Mouse (Mus musculus) ES-Bruce4 (cell line): ENCODE measurements at regions not wholly inside any gene's neighbourhood (a gene's known extent, or its start where the extent isn't known, plus 50 kb on each side); places are given as distances from the start of the nearest gene placed in this dataset.

Experiments used
- H3K27ac ChIP-seq: 2 replicates; pipeline ENCODE4 v1.5.1; 2012; ENCODE audit warnings: low read length, inconsistent platforms; ENCODE audit not compliant: insufficient read depth
- H3K27me3 ChIP-seq: 2 replicates; pipeline ENCODE4 v1.6.1; 2012; ENCODE audit warnings: mild to moderate bottlenecking, low read length, inconsistent platforms; ENCODE audit not compliant: control insufficient read depth, poor library complexity, insufficient read depth, severe bottlenecking
- H3K36me3 ChIP-seq: 2 replicates; pipeline ENCODE4 v1.6.1; 2012; ENCODE audit warnings: inconsistent platforms, mild to moderate bottlenecking, low read length, moderate library complexity; ENCODE audit not compliant: control insufficient read depth, poor library complexity, insufficient read depth, severe bottlenecking
- H3K4me1 ChIP-seq: one replicate; pipeline ENCODE4 v1.8.1; 2011; ENCODE audit warnings: low read length; ENCODE audit not compliant: control insufficient read depth, insufficient read depth
- H3K4me3 ChIP-seq: 2 replicates; pipeline ENCODE4 v1.5.1; 2011; ENCODE audit warnings: low read depth, mild to moderate bottlenecking, low read length
- H3K9ac ChIP-seq: 2 replicates; pipeline ENCODE4 v1.6.1; 2012; ENCODE audit warnings: low read depth, mild to moderate bottlenecking, inconsistent platforms; ENCODE audit not compliant: poor library complexity, severe bottlenecking
- H3K9me3 ChIP-seq: replicated peaks from 2 replicates; pipeline ENCODE4 v1.6.1; 2012; ENCODE audit warnings: mild to moderate bottlenecking, low read length, inconsistent platforms; ENCODE audit not compliant: control insufficient read depth, poor library complexity, insufficient read depth, severe bottlenecking
- CTCF ChIP-seq: IDR thresholded peaks from one replicate; pipeline ENCODE4 v1.8.1; 2011; ENCODE audit warnings: low read depth, low read length
- EP300 ChIP-seq: IDR thresholded peaks from 2 replicates; pipeline ENCODE4 v1.6.1; 2011; ENCODE audit warnings: low read depth, low read length; ENCODE audit not compliant: insufficient read depth
- POLR2A ChIP-seq: IDR thresholded peaks from one replicate; pipeline ENCODE4 v1.8.1; 2011; ENCODE audit warnings: low read length; ENCODE audit not compliant: insufficient read depth

DNA sequence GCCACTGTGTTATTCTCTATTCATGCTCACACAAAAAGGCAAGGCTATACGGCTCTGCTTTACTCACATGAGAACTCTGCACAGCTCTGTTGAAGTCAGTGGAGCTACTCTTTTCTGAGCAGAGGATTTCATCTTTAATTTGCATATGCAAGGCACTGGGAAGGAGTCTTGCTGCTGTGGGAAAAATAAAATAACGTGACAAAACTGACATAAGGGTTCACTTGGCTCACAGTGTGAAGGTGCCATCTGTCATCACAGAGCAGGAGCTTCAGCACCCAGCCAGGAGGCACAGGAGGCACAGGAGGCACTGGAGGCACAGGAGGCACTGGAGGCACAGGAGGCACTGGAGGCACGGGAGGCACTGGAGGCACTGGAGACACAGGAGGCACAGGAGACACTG lies 83.9 kb upstream of the Lhx8 start:
- Histone ChIP-seq H3K4me1 (no peaks in the 10 kb centered on the region), H3K27me3 (no peaks in the 10 kb centered on the region), H3K9me3 (no peaks in the 10 kb centered on the region), H3K9ac (no peak overlapping the region), H3K36me3 (no peaks in the 10 kb centered on the region), H3K4me3 (no peak overlapping the region), H3K27ac (no peak overlapping the region)
- TF ChIP-seq EP300: no peak

DNA sequence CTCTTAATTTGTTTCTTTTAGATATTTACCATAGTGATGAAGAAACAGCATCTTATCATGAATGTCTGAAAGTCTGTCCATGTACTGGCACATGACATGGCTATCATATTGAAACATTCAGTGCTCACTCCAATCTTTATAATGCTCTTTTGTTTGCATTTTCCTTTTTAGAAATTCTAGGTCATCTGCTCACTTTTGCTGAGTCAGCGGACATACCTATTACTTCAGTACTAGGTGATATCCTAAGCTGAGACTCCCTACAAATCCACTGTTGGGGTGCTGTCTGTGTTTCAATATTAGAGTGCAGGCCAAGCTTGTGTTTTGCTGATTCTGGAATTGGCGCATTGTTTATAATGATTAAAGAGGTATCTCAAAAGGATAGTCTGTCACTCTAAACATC lies 79.8 kb upstream of the Lhx8 start:
- H3K36me3 ChIP-seq: no peaks in the 10 kb centered on the region
- no peak overlapping the region for H3K4me3 ChIP-seq
- no peak overlapping the region for H3K9ac ChIP-seq
- no peaks in the 10 kb centered on the region for H3K27me3 ChIP-seq
- H3K4me1 ChIP-seq: no peaks in the 10 kb centered on the region
- no peaks in the 10 kb centered on the region for H3K9me3 ChIP-seq
- TF ChIP-seq CTCF (no peak), EP300 (no peak), POLR2A (no peak)
- no peak overlapping the region for H3K27ac ChIP-seq

DNA sequence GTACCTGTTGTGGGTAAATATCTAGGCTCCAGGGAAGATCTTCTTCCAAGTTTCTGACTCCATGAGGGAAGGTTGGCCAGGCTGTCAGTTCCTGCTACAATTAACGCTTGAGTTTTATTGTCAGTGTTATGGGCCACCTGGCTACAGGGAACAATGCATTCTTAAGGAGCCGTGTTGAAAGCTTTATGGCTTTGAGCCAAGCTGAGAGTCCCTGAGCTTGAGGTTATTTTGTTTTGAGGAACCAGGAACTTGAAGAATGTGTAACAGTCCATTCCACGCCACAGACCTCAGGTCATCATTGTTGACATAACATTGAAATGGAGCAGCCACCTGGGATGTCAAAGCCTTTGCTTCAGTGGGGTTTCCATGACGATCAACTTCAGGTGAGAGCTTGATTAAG lies 71.6 kb upstream of the Lhx8 start:
- Histone ChIP-seq H3K36me3 (no peaks in the 10 kb centered on the region), H3K27me3 (no peaks in the 10 kb centered on the region), H3K9me3 (peaks cover 5% of the 10 kb centered on the region; the same call in 1 of the 2 replicates), H3K27ac (no peak overlapping the region), H3K4me3 (no peak overlapping the region), H3K9ac (no peak overlapping the region), H3K4me1 (no peaks in the 10 kb centered on the region)
- TF ChIP-seq CTCF (no peak), POLR2A (no peak), EP300 (no peak)

DNA sequence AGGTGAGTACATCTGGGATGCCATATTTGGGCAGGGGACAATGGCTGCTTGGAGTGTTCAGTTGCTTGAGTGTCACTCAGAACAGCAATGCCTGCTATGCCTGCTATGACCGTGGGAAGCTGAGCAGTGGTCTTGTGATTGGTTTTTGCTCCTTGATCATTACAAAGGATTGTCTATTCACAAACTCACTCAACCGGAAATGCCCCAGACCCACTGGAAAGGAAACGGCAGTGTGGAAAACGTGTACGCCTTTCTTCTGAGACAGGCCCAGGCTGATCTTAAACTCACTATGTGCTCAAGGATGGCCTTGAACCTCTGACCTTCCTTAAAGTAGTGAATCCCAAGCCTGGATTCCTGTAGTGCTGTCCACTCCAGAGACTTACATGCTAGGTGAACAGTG lies 63.2 kb upstream of the Lhx8 start:
- peaks cover 2% of the 10 kb centered on the region; the same call in 1 of the 2 replicates for H3K9me3 ChIP-seq
- no peak overlapping the region for H3K4me3 ChIP-seq
- H3K36me3 ChIP-seq: no peaks in the 10 kb centered on the region
- no peaks in the 10 kb centered on the region for H3K27me3 ChIP-seq
- no peaks in the 10 kb centered on the region for H3K4me1 ChIP-seq
- H3K9ac ChIP-seq: no peak overlapping the region
- no peak overlapping the region for H3K27ac ChIP-seq
- no peak for TF ChIP-seq CTCF
- no peak for TF ChIP-seq POLR2A
- no peak for TF ChIP-seq EP300

DNA sequence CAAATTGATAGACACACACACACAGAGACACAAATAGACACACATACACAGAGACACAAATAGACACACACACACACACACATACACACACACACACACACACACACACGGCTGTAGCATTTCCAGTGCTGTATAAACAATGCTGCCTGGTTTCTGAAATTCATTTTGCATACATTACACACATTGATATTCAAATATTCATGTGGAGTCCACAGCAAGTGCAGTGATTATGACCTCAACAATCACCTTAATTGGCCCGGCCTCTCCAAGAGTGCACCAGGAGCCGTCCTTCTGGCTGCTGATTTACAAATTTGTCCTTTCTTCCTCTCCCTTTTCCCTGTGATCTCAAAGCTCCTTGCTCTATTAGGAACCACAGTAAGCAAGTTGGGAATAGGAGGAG lies 61.2 kb upstream of the Lhx8 start:
- Histone ChIP-seq H3K27me3 (no peaks in the 10 kb centered on the region), H3K9me3 (no peaks in the 10 kb centered on the region), H3K27ac (no peak overlapping the region), H3K4me1 (no peaks in the 10 kb centered on the region), H3K9ac (no peak overlapping the region), H3K4me3 (no peak overlapping the region), H3K36me3 (no peaks in the 10 kb centered on the region)
- TF ChIP-seq EP300 (no peak), POLR2A (no peak), CTCF (no peak)

DNA sequence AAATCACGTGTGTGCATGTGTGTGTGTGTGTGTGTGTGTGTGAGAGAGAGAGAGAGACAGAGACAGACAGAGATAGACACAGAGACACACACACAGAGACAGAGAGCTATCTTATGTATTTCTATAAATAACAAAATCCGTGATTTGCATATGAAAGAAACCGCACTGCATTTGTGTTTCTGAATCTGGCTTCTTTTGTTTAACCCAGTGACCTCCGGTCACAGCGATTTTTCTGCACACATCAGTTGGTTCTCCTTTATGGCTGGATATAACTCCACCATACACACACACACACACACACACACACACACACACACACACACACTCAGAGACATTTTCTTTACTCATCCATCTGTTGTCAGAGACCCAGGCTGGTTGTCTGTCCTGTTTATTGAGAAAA lies 58.2 kb upstream of the Lhx8 start:
- Histone ChIP-seq H3K9ac (no peak overlapping the region), H3K4me1 (no peaks in the 10 kb centered on the region), H3K27me3 (no peaks in the 10 kb centered on the region; the same call in none of the 2 replicates), H3K36me3 (no peaks in the 10 kb centered on the region), H3K4me3 (no peak overlapping the region), H3K27ac (no peak overlapping the region), H3K9me3 (no peaks in the 10 kb centered on the region)
- no peak for TF ChIP-seq EP300
- no peak for TF ChIP-seq CTCF
- TF ChIP-seq POLR2A: no peak
